Mouse (Mus musculus): ENCODE measurements around the gene Rasa3.

Gene Rasa3

GRCm38 (mm10) chr8:13551574-13551830 lies 125.9 kb downstream of the Rasa3 start:
- no peak for DNase-seq (ENCODE audit: low read depth, low spot score)

GRCm38 (mm10) chr8:13550718-13551573 lies 126.5 kb downstream of the Rasa3 start:
- peak; percentile 73 for DNase-seq (ENCODE audit: low read depth, low spot score)

- DNase-seq (ENCODE audit: low read depth, low spot score), result peak; percentile 45
These were observed 128.6 kb downstream of the Rasa3 start for GRCm38 (mm10) chr8:13548831-13549230.

- DNase-seq (ENCODE audit: low read depth, low spot score), result no peak
These were observed 129.2 kb downstream of the Rasa3 start for GRCm38 (mm10) chr8:13548235-13548634.

- DNase-seq (ENCODE audit: low read depth, low spot score), result no peak
These were observed 131.0 kb downstream of the Rasa3 start for GRCm38 (mm10) chr8:13546421-13546820.

GRCm38 (mm10) chr8:13541526-13541925 lies 135.9 kb downstream of the Rasa3 start:
- DNase-seq (ENCODE audit: low read depth, low spot score), result no peak

GRCm38 (mm10) chr8:13540122-13540521 lies 137.3 kb downstream of the Rasa3 start:
- DNase-seq (ENCODE audit: low read depth, low spot score), result no peak

GRCm38 (mm10) chr8:13538821-13539220 lies 138.6 kb downstream of the Rasa3 start:
- DNase-seq (ENCODE audit: low read depth, low spot score), result no peak

- no peak for DNase-seq (ENCODE audit: low read depth, low spot score)
These were observed 140.3 kb downstream of the Rasa3 start for GRCm38 (mm10) chr8:13537102-13537501.

GRCm38 (mm10) chr8:13533123-13533522 lies 144.3 kb downstream of the Rasa3 start:
- DNase-seq (ENCODE audit: low read depth, low spot score), result no peak

- no peak for DNase-seq (ENCODE audit: low read depth, low spot score)
These were observed 145.7 kb downstream of the Rasa3 start for GRCm38 (mm10) chr8:13531602-13532171.

GRCm38 (mm10) chr8:13530941-13531340 lies 146.5 kb downstream of the Rasa3 start:
- DNase-seq (ENCODE audit: low read depth, low spot score), result no peak

- DNase-seq (ENCODE audit: low read depth, low spot score), result no peak
These were observed 147.0 kb downstream of the Rasa3 start for GRCm38 (mm10) chr8:13530401-13530800.

- no peak for DNase-seq (ENCODE audit: low read depth, low spot score)
These were observed 147.5 kb downstream of the Rasa3 start for GRCm38 (mm10) chr8:13529891-13530316.

GRCm38 (mm10) chr8:13529011-13529840 lies 148.2 kb downstream of the Rasa3 start:
- DNase-seq (ENCODE audit: low read depth, low spot score), result no peak

GRCm38 (mm10) chr8:13521392-13521791 lies 156.0 kb downstream of the Rasa3 start:
- no peak for DNase-seq (ENCODE audit: low read depth, low spot score)

- DNase-seq (ENCODE audit: low read depth, low spot score), result no peak
These were observed 157.1 kb downstream of the Rasa3 start for GRCm38 (mm10) chr8:13520349-13520748.

GRCm38 (mm10) chr8:13519503-13519902 lies 157.9 kb downstream of the Rasa3 start:
- no peak for DNase-seq (ENCODE audit: low read depth, low spot score)

- DNase-seq (ENCODE audit: low read depth, low spot score), result no peak
These were observed 160.1 kb downstream of the Rasa3 start for GRCm38 (mm10) chr8:13517284-13517781.
